Mouse (Mus musculus) limb, embryonic 12.5 days (tissue): Measurements from ENCODE around the gene Abcc10. TPM values are rescaled to one million over a fixed set of nuclear protein-coding genes. Genes with fewer than 3 reads are reported as not detected.
A peak's percentile ranks its signal among the peaks of the same experiment; 100 is the strongest.

Experiments used
- ATAC-seq: fragments of 200-750 bp; cut with Nextera tagmentation; 2 replicates; pipeline ENCODE4 v1.8.0; 2017; ENCODE audit warnings: low read depth, moderate TSS enrichment; ENCODE audit not compliant: insufficient number of reproducible peaks, insufficient read depth, low FRiP score, low TSS enrichment
- H3K27ac ChIP-seq: fragments of 300-500 bp; sonication (generic); 2 replicates; pipeline ENCODE4 v1.5.1; 2016; ENCODE audit warnings: mild to moderate bottlenecking, moderate library complexity
- H3K27me3 ChIP-seq: fragments of 300-500 bp; sonication (generic); 2 replicates; pipeline ENCODE4 v1.6.1; 2016; ENCODE audit warnings: mild to moderate bottlenecking, moderate library complexity
- H3K36me3 ChIP-seq: fragments of 300-500 bp; sonication (generic); 2 replicates; pipeline ENCODE4 v1.6.1; 2016; ENCODE audit warnings: mild to moderate bottlenecking, moderate library complexity
- H3K4me1 ChIP-seq: fragments of 300-500 bp; sonication (generic); replicated peaks from 2 replicates; pipeline ENCODE4 v1.6.1; 2016
- H3K4me2 ChIP-seq: fragments of 300-500 bp; sonication (generic); 2 replicates; pipeline ENCODE4 v1.6.1; 2016; ENCODE audit warnings: mild to moderate bottlenecking, moderate library complexity
- H3K4me3 ChIP-seq: fragments of 300-500 bp; sonication (generic); replicated peaks from 2 replicates; pipeline ENCODE4 v1.5.1; 2016; ENCODE audit warnings: mild to moderate bottlenecking
- H3K9ac ChIP-seq: fragments of 300-500 bp; sonication (generic); replicated peaks from 2 replicates; pipeline ENCODE4 v1.6.1; 2016; ENCODE audit warnings: mild to moderate bottlenecking, moderate library complexity
- H3K9me3 ChIP-seq: fragments of 300-500 bp; sonication (generic); 2 replicates; pipeline ENCODE4 v1.6.1; 2016; ENCODE audit warnings: mild to moderate bottlenecking, moderate library complexity
- WGBS: fragments of 180-500 bp; shearing (Covaris S2); methylation state at CpG from one replicate; pipeline ENCODE4 v1.1.7; 2016; 5-methylcytosine and 5-hydroxymethylcytosine counted together
- polyA plus RNA-seq: library from polyadenylated mRNA; unstranded; fragments of >200 nt; fragmentation: Nextera tagmentation; extraction: Ambion mirVana; gene quantifications from 2 replicates; pipeline ENCODE4 v1.2.1, GENCODE M21; 2016

Abcc10 gene
- polyA plus RNA-seq, 1 experiment from 2014 or later: 8.2 TPM

- Histone ChIP-seq H3K9me3 (no peaks in the 10 kb centered on the region), H3K9ac (no peak overlapping the region), H3K4me3 (no peak overlapping the region), H3K27ac (no peak overlapping the region), H3K4me2 (no peak overlapping the region), H3K36me3 (peaks cover 15% of the 10 kb centered on the region), H3K4me1 (peaks cover 37% of the 10 kb centered on the region), H3K27me3 (no peaks in the 10 kb centered on the region; the same call in 1 of the 2 replicates)
- WGBS: 44% methylated on average over 7 of the region's 7 CpGs
- no peak for ATAC-seq
Observed at GRCm38 (mm10) chr17:46284653-46285052, 43.5 kb downstream of the Abcc10 start.

GRCm38 (mm10) chr17:46283911-46284310 lies 44.2 kb downstream of the Abcc10 start:
- Histone ChIP-seq H3K4me2 (no peak overlapping the region), H3K4me1 (peaks cover 37% of the 10 kb centered on the region), H3K4me3 (no peak overlapping the region), H3K27ac (no peak overlapping the region), H3K27me3 (no peaks in the 10 kb centered on the region; the same call in 1 of the 2 replicates), H3K9me3 (no peaks in the 10 kb centered on the region), H3K9ac (no peak overlapping the region), H3K36me3 (peaks cover 22% of the 10 kb centered on the region)
- ATAC-seq: no peak
- WGBS: 86% methylated on average over 8 of the region's 8 CpGs

DNA sequence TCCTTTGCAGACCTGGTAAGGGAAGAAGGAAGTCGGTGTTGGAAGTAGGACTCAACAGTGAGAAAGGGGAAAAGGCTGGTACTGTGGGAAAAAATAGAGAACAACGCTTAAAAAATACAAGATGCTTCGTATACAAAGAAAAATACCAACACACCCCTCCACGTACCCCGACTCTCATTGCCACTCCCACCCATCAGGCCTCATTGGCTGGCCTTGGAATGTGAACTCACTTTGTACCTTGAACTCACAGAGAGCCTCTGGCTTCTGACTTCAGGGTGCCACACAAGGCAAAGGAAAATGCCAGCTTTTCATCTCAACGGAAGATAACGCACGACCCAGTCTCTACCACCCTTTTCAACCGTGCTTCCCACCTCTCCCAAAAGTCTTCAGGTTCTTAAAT lies 45.0 kb downstream of the Abcc10 start:
- WGBS: 24% methylated on average over 9 of the region's 9 CpGs

GRCm38 (mm10) chr17:46282483-46283123 lies 45.5 kb downstream of the Abcc10 start, which contains the start of gene Tjap1:
TSS of gene Tjap1 (minus strand) at chr17:46283026.
- no peaks in the 10 kb centered on the region; the same call in 1 of the 2 replicates for H3K27me3 ChIP-seq
- peak; percentile 94 for ATAC-seq
- H3K4me1 ChIP-seq: peaks cover 40% of the 10 kb centered on the region
- peak within 1 kb of the TSS; percentile 96 for H3K27ac ChIP-seq
- WGBS: under 1% methylated on average over 37 of the region's 37 CpGs
- peak within 1 kb of the TSS; percentile 90 for H3K4me2 ChIP-seq
- peaks cover 33% of the 10 kb centered on the region for H3K36me3 ChIP-seq
- H3K4me3 ChIP-seq: peak within 1 kb of the TSS; percentile 74
- H3K9me3 ChIP-seq: no peaks in the 10 kb centered on the region
- H3K9ac ChIP-seq: peak within 1 kb of the TSS; percentile 84

More for the DNA sequence above, 45.0 kb downstream of the Abcc10 start:
- ATAC-seq: peak; percentile 30; the same call in 1 of the 2 replicates
- H3K9ac ChIP-seq: no peak overlapping the region
- H3K27me3 ChIP-seq: no peaks in the 10 kb centered on the region; the same call in 1 of the 2 replicates
- peak overlapping the region; percentile 74 for H3K4me3 ChIP-seq
- H3K4me1 ChIP-seq: peaks cover 40% of the 10 kb centered on the region
- H3K9me3 ChIP-seq: no peaks in the 10 kb centered on the region
- peak overlapping the region; percentile 90 for H3K4me2 ChIP-seq
- H3K27ac ChIP-seq: peak overlapping the region; percentile 96
- peaks cover 30% of the 10 kb centered on the region for H3K36me3 ChIP-seq

- Histone ChIP-seq H3K36me3 (peaks cover 65% of the 10 kb centered on the region), H3K4me1 (peaks cover 43% of the 10 kb centered on the region), H3K27ac (peak overlapping the region; percentile 68; the same call in 1 of the 2 replicates), H3K4me3 (no peak overlapping the region), H3K4me2 (no peak overlapping the region), H3K9ac (no peak overlapping the region; the same call in 1 of the 2 replicates), H3K9me3 (no peaks in the 10 kb centered on the region), H3K27me3 (no peaks in the 10 kb centered on the region)
- no peak for ATAC-seq
- 71% methylated on average over 12 of the region's 12 CpGs for WGBS
Observed at GRCm38 (mm10) chr17:46278011-46278765, 50.0 kb downstream of the Abcc10 start.

DNA sequence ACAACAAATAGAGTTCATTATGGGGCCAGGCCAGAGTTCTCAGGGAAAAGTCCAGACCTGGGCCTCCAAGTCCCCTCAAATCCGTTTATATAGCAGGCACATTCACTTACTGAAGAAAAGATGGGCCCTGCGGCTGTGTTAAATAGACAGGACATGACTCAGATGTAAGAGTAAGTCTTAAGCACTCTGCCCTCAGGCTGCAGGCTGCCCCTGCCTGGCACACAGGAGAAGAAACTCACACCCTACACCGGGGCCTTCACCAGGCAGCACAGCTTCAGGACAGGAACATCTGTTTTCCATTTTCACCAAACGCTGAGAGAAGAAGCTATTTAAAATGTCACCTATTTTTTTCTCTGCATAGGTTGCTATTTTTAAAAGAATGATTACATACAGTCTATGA lies 50.6 kb downstream of the Abcc10 start:
- Histone ChIP-seq H3K27me3 (no peaks in the 10 kb centered on the region), H3K4me1 (peaks cover 43% of the 10 kb centered on the region), H3K27ac (peak overlapping the region; percentile 41; the same call in 1 of the 2 replicates), H3K4me2 (peak overlapping the region; percentile 3; the same call in 1 of the 2 replicates), H3K36me3 (peaks cover 71% of the 10 kb centered on the region), H3K9ac (peak overlapping the region; percentile 34; the same call in 1 of the 2 replicates), H3K9me3 (no peaks in the 10 kb centered on the region), H3K4me3 (no peak overlapping the region)
- 12% methylated on average over 4 of the region's 4 CpGs for WGBS
- ATAC-seq: no peak

- ATAC-seq: no peak
- H3K4me1 ChIP-seq: peaks cover 28% of the 10 kb centered on the region
- no peak overlapping the region for H3K4me2 ChIP-seq
- H3K36me3 ChIP-seq: peaks cover 84% of the 10 kb centered on the region
- no peaks in the 10 kb centered on the region for H3K9me3 ChIP-seq
- no peaks in the 10 kb centered on the region for H3K27me3 ChIP-seq
- H3K4me3 ChIP-seq: no peak overlapping the region
- H3K27ac ChIP-seq: no peak overlapping the region
- H3K9ac ChIP-seq: no peak overlapping the region
- 94% methylated on average over 10 of the region's 10 CpGs for WGBS
Observed at GRCm38 (mm10) chr17:46275506-46275905, 52.6 kb downstream of the Abcc10 start.

DNA sequence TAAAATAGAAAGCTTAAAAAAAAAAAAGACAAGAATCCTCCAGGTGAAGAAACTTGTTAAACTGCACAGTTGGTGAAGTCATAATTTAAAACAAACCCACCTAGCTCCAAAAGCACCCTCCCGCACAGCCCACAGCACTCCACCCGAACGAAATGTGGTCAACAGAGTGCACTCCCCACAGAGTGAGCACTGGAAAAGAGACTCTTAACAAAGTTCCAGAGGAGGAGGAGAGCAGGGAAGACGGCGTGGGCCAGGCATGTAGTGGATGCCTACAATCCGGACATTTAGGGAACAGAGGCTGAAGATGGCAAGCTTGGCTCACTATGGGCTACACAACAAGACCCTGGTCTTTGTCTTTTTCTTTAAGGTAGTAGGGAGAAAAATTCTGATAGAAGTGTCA lies 53.1 kb downstream of the Abcc10 start:
- no peak overlapping the region for H3K4me2 ChIP-seq
- H3K36me3 ChIP-seq: peaks cover 84% of the 10 kb centered on the region
- no peaks in the 10 kb centered on the region for H3K27me3 ChIP-seq
- no peaks in the 10 kb centered on the region for H3K9me3 ChIP-seq
- WGBS: 85% methylated on average over 6 of the region's 6 CpGs
- no peak for ATAC-seq
- H3K4me1 ChIP-seq: peaks cover 28% of the 10 kb centered on the region
- H3K4me3 ChIP-seq: no peak overlapping the region
- no peak overlapping the region for H3K27ac ChIP-seq
- no peak overlapping the region for H3K9ac ChIP-seq

- no peak overlapping the region for H3K9ac ChIP-seq
- H3K27me3 ChIP-seq: no peaks in the 10 kb centered on the region
- H3K27ac ChIP-seq: 0 out of 2 replicates have a peak overlapping the region, but pooled peaks have one; percentile 24
- H3K4me2 ChIP-seq: no peak overlapping the region
- H3K36me3 ChIP-seq: peaks cover 85% of the 10 kb centered on the region
- no peaks in the 10 kb centered on the region for H3K9me3 ChIP-seq
- peaks cover 28% of the 10 kb centered on the region for H3K4me1 ChIP-seq
- no peak overlapping the region for H3K4me3 ChIP-seq
- 55% methylated on average over 6 of the region's 6 CpGs for WGBS
- ATAC-seq: no peak
Observed at GRCm38 (mm10) chr17:46274465-46274864, 53.7 kb downstream of the Abcc10 start.

GRCm38 (mm10) chr17:46273803-46274236 lies 54.3 kb downstream of the Abcc10 start:
- H3K4me2 ChIP-seq: no peak overlapping the region
- peaks cover 85% of the 10 kb centered on the region for H3K36me3 ChIP-seq
- H3K9ac ChIP-seq: no peak overlapping the region
- no peak for ATAC-seq
- H3K4me3 ChIP-seq: no peak overlapping the region
- WGBS: 61% methylated on average over 1 of the region's 1 CpGs
- H3K27ac ChIP-seq: peak overlapping the region; percentile 24; the same call in 1 of the 2 replicates
- no peaks in the 10 kb centered on the region for H3K9me3 ChIP-seq
- no peaks in the 10 kb centered on the region for H3K27me3 ChIP-seq
- H3K4me1 ChIP-seq: peaks cover 28% of the 10 kb centered on the region

DNA sequence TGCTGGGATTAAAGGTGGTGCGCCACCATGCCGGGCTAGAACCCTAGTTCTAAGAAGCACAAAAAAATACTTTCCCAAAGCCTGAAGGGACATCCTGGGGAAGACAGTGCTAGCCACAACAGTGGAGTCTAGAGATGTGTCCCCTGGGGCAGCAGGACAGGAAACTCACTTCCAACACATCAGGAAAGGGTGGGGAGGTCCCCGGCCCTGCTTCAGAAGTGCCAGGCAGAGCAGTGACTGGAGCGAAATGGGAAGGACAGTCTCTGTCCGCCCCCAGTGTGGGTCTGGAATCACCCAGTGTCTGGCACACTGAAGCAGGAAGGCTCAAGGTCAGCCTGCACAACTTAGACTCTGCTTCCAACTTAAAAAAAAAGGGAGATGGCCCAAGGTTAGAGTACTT lies 55.5 kb downstream of the Abcc10 start:
- H3K4me1 ChIP-seq: peaks cover 17% of the 10 kb centered on the region
- WGBS: 89% methylated on average over 5 of the region's 5 CpGs
- H3K9me3 ChIP-seq: no peaks in the 10 kb centered on the region
- H3K4me3 ChIP-seq: no peak overlapping the region
- H3K4me2 ChIP-seq: no peak overlapping the region
- no peak overlapping the region for H3K9ac ChIP-seq
- no peak overlapping the region for H3K27ac ChIP-seq
- no peak for ATAC-seq
- H3K27me3 ChIP-seq: no peaks in the 10 kb centered on the region
- H3K36me3 ChIP-seq: peaks cover 76% of the 10 kb centered on the region
